Mouse (Mus musculus): ENCODE results near the gene Abca7. TPM values are rescaled to one million over a fixed set of nuclear protein-coding genes. Genes with fewer than 3 reads are reported as not detected.
A peak's percentile ranks its signal among the peaks of the same experiment; 100 is the strongest.

Abca7 gene
- total RNA-seq, 2 experiments from 2014 or later = 20.2 to 20.3 TPM

- peak; percentile 41 to 71 for DNase-seq
Observed at GRCm38 (mm10) chr10:79994397-79995115, 1.7 kb upstream of the Abca7 start.

- DNase-seq = no peak
Observed at GRCm38 (mm10) chr10:79995636-79996035, 658 bp upstream of the Abca7 start.

- DNase-seq = peak; percentile 71 to 80
Observed at GRCm38 (mm10) chr10:79997034-79997760, 903 bp downstream of the Abca7 start.

- peak in 1 of 2 experiments; percentile 38 for DNase-seq
Observed at GRCm38 (mm10) chr10:79997819-79998218, 1.5 kb downstream of the Abca7 start.

- DNase-seq = no peak
Observed at GRCm38 (mm10) chr10:80001945-80002344, 5.7 kb downstream of the Abca7 start.

- no peak for DNase-seq
Observed at GRCm38 (mm10) chr10:80002829-80003228, 6.5 kb downstream of the Abca7 start.

GRCm38 (mm10) chr10:80003374-80004232 lies 7.3 kb downstream of the Abca7 start:
- peak in 1 of 2 experiments; percentile 43 for DNase-seq

- peak; percentile 78 to 85 for DNase-seq
Observed at GRCm38 (mm10) chr10:80004233-80004705, 8.0 kb downstream of the Abca7 start.

GRCm38 (mm10) chr10:80011740-80012139 lies 15.4 kb downstream of the Abca7 start:
- DNase-seq = no peak

GRCm38 (mm10) chr10:80013609-80014008 lies 17.3 kb downstream of the Abca7 start:
- DNase-seq = no peak

GRCm38 (mm10) chr10:80014484-80015290 lies 18.4 kb downstream of the Abca7 start:
- peak in 1 of 2 experiments; percentile 41 for DNase-seq

GRCm38 (mm10) chr10:80015583-80015982 lies 19.3 kb downstream of the Abca7 start:
- no peak for DNase-seq

- peak in 1 of 2 experiments; percentile 52 for DNase-seq
Observed at GRCm38 (mm10) chr10:80016511-80016910, 20.2 kb downstream of the Abca7 start, which contains the start of gene Arhgap45. Gene Arhgap45, plus strand, starts transcription at chr10:80016653.

- DNase-seq = no peak
Observed at GRCm38 (mm10) chr10:80016931-80017330, 20.6 kb downstream of the Abca7 start.

- peak; percentile 35 to 72 for DNase-seq
Observed at GRCm38 (mm10) chr10:80017361-80017760, 21.1 kb downstream of the Abca7 start.

GRCm38 (mm10) chr10:80017771-80018170 lies 21.5 kb downstream of the Abca7 start:
- DNase-seq = no peak

GRCm38 (mm10) chr10:80018739-80019297 lies 22.5 kb downstream of the Abca7 start:
- peak in 1 of 2 experiments; percentile 53 for DNase-seq

- DNase-seq = no peak
Observed at GRCm38 (mm10) chr10:80019471-80020131, 23.3 kb downstream of the Abca7 start.

GRCm38 (mm10) chr10:80020191-80020590 lies 23.9 kb downstream of the Abca7 start:
- DNase-seq = no peak

GRCm38 (mm10) chr10:80020603-80021319 lies 24.5 kb downstream of the Abca7 start:
- no peak for DNase-seq

Measured in adrenal gland, postnatal 36 days (tissue).